Mouse (Mus musculus) left cerebral cortex, postnatal 4 days (tissue): Measurements from ENCODE around the gene Arhgap27. TPM values are rescaled to one million over a fixed set of nuclear protein-coding genes. Genes with fewer than 3 reads are reported as not detected.
"Not testable (repeated sequence)": the region's sequence is repeated elsewhere in the genome, so short reads cannot be mapped to it uniquely, and the experiment has no call there.

Experiments
- DNase-seq: peaks from one replicate; pipeline ENCODE4 v3.0.0-alpha.2; 2022
- intact Hi-C: fragments of 180-260 bp; cut with DNase I; formaldehyde crosslinking; loops from one replicate; pipeline ENCODE4 v1.15.1; 2025
- total RNA-seq, 2 experiments: library from RNA; stranded (reverse); gene quantifications; 2 replicates each; pipeline ENCODE4 v1.2.3; 2021

Arhgap27 gene
- total RNA-seq, 2 experiments from 2014 or later = 4.7 to 5.1 TPM

- intact Hi-C loops = no loop called here
- DNase-seq = no peak
Measured at GRCm38 (mm10) chr11:103338119-103338518, 25.4 kb downstream of the Arhgap27 start.

GRCm38 (mm10) chr11:103337180-103337579, 26.3 kb downstream of the Arhgap27 start:
- DNase-seq = no peak

GRCm38 (mm10) chr11:103335561-103335960, 27.9 kb downstream of the Arhgap27 start:
- DNase-seq = no peak
- intact Hi-C loops = no loop called here

More at GRCm38 (mm10) chr11:103337180-103337579, 26.3 kb downstream of the Arhgap27 start:
- intact Hi-C loops = no loop called here

GRCm38 (mm10) chr11:103334925-103335324, 28.6 kb downstream of the Arhgap27 start:
- DNase-seq = no peak
- intact Hi-C loops = no loop called here

DNA sequence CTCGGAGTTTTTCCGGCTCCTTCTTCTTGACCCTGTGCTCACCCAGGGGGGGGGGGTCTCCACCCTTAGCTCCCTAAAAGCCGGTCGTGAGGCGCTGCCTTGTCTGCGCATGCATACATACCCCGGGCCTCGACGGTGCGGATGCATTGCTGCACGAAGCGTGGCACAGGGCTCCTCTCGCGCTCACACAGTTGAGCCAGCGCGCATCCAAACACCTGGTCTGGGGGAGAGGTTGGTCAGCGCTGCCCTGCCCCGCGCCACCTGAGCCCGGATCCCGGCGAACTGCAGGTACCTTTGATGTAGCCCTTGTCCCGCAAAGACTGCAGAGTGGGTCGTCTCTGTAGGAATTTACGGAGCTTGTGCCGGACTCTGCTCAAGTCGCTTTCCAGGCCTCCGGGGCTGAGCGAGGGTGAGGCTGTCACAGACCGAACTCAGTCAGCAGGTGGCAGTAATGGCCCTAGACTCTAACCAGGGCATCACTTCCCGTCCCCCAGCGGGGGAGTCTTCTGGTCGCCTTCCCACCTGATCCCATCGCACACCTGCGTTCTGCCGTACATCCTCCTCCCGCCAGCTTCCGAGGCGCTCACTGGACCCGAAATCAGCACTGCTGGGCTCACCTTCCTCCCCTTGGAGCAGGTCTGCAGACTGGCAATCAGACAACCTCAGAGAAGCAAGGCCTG, 29.6 kb downstream of the Arhgap27 start:
- DNase-seq = peak; percentile 61
- intact Hi-C loops = no loop called here

- no peak for DNase-seq
Measured at GRCm38 (mm10) chr11:103332890-103333651, 30.4 kb downstream of the Arhgap27 start.

GRCm38 (mm10) chr11:103332186-103332889, 31.2 kb downstream of the Arhgap27 start:
- DNase-seq = peak; percentile 91
- intact Hi-C loops = no loop called here

More at GRCm38 (mm10) chr11:103332890-103333651, 30.4 kb downstream of the Arhgap27 start:
- intact Hi-C loops = no loop called here

DNA sequence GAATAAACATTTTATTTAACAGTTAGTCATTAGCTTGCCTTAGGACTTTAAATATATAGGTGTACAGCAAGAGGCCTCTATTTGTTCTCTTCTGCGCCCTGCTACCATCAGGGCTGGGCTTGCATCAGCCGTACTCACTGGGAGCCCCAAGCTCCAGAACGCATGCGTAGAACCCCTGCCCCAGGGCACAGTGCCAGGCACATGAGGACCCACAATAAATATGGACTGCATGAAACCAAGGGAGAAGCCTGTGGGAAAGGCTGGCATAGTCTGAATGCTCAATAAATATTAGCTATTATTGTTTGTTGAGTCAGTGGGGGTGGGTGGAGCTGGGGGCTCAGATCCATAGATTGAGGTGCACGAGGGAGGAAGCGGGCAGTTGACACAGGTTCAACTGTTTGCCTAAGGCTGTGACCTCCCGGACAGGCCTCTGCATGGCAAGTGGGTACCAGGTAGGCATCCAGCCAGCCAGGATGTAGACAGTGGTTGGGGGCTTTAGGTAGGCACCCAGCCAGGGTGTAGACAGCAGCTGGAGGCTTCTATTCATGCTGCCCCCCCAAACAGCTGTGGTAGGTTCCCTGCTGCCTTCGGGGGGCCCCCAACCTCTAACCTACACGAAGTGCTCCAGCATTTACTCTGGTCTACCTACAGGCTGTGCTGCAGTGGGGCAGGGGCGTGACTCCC, 31.8 kb downstream of the Arhgap27 start:
- DNase-seq = no peak
- intact Hi-C loops = no loop called here

DNA sequence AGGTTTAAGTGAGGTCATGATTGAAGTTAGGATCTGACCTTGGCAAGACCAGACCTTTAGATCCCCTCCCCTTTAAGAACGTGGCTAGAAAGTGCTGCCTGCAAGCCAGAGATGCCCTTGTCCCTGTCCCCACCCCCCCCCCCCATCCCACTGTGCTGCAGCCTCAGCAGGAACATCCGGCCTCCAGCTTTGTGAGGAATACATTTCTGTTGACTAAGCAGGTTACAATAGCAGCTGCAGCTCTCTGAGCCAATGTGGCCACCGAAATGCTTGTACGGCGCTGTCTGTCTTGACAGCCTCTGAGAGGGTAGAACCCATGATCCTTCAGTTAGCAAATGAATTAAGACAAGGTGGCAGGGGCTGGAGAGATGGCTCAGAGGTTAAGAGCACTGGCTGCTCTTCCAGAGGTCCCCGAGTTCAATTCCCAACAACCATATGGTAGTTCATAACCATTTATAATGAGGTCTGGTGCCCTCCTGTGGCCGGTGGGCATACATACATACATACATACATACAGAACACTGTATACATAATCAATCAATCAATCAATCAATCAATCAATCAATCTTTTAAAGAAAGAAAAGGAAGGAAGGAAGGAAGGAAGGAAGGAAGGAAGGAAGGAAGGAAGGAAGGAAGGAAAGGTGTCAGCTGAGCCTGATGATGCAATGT, 32.7 kb downstream of the Arhgap27 start:
- no peak for DNase-seq
- intact Hi-C loops = no loop called here

- peak; percentile 81 for DNase-seq
- intact Hi-C loops = loop anchor here (5.0 to 10.0 kb wide), 3 partner anchors 62 to 160 kb away; partner anchors contain the start of gene Map3k14
Measured at GRCm38 (mm10) chr11:103326950-103327349, 36.5 kb downstream of the Arhgap27 start.

- peak; percentile 82 for DNase-seq
- intact Hi-C loops = loop anchor here (5.0 to 10.0 kb wide), 3 partner anchors 60 to 158 kb away; partner anchors contain the start of gene Map3k14
Measured at GRCm38 (mm10) chr11:103325172-103325571, 38.3 kb downstream of the Arhgap27 start.

DNA sequence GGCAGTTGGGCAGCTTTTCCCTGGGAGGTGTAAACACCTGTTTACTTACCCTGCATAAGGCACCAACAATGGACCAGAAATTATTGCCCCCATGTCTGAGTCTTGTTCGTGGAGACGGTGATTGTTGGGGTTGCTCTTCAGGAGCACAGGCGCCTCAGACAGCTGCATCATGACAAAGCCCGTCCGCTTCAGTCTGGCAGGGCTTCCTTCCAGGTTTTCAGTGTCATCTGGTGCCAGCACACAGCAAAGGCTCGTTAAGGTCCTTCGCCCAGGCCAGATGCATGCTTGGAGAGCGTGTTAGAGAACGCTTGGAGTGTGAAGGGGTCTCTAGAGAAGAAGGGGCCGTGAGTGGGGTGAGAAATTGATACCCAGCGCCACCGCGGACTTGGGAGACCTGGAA, 38.8 kb downstream of the Arhgap27 start:
- DNase-seq = peak; percentile 61
- intact Hi-C loops = loop anchor here (5.0 to 10.0 kb wide), 3 partner anchors 60 to 157 kb away; partner anchors contain the start of gene Map3k14

DNA sequence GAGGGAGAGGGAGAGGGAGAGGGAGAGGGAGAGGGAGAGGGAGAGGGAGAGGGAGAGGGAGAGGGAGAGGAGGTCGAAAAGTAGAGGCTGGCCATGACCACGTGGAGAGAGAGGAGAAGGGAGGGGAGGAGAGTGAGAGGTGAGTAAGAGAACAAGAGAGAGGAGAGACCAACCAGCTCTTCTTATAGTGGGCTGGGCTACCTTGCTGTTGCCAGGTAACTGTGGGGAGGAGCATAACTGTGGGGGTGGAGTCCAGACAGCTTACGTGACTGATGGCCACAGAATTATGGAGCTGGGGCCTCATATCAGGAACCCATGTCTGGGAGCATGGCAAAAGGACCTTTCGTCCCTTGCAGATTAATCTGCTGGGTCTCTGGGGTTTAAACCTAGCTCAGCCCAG, 40.7 kb downstream of the Arhgap27 start:
- DNase-seq = not testable (repeated sequence)
- intact Hi-C loops = loop anchor here (10.0 kb wide), 2 partner anchors 58 to 88 kb away; partner anchors contain the start of gene Map3k14

DNA sequence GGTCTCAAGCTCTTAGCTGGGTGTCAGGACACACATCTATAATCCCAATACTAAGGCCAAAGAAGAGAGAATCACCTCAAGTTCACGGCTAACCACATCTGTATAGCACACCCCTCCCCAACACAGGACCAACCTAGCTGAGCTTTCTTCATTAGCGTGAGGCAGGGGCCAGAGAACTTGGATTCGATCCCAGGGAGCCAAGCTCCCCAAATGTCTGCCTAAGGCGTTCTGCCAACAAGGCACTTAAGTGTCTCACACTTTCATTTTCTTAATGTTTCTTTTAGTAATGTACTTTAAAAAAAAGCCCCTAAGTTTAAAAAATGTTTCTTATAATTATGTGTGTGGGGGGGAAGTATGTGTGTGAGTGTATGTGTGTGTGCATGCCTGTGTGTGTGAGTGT, 42.8 kb downstream of the Arhgap27 start:
- intact Hi-C loops = loop anchor here (10.0 kb wide), 2 partner anchors 56 to 86 kb away; partner anchors contain the start of gene Map3k14
- DNase-seq = peak; percentile 41

DNA sequence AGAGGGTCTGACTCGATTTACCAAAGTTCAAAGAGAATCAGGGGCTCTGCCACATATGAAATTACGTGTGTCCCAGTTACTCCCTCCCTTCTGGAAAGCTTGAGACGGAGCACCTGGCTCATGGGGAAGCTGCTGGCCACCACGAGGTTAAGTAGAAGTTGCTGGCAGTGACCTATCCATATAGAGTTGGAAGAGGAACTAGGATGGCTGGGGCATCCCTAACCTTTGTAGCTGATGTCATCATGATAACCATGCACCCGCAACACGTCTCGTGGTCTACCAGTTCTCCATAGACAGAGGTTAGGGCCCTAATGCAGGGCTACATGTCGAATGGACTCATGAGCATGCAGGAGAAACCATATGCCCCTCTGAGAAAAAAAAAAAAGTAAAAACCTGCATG, 43.3 kb downstream of the Arhgap27 start:
- no peak for DNase-seq
- intact Hi-C loops = loop anchor here (10.0 kb wide), 2 partner anchors 55 to 85 kb away; partner anchors contain the start of gene Map3k14

DNA sequence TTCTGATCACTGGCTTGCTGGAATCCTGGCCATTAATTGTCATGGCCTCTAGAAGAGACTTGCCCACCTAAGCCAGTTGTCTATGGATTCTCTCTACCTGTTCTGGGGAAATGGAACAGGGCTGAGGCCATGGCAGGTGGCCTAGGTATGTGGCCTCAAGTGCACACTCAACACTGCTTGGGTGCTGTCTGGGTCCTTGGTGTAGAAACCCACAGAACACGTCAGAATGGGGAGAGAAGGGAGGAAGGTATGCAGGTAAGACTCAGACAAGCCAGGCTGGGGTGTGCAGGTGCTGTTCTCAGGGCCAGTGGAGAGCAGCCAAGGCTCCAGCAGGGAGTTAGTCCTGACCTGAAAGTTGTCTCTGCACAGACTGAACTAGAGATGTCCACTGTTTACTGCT, 45.5 kb downstream of the Arhgap27 start:
- DNase-seq = no peak
- intact Hi-C loops = no loop called here

DNA sequence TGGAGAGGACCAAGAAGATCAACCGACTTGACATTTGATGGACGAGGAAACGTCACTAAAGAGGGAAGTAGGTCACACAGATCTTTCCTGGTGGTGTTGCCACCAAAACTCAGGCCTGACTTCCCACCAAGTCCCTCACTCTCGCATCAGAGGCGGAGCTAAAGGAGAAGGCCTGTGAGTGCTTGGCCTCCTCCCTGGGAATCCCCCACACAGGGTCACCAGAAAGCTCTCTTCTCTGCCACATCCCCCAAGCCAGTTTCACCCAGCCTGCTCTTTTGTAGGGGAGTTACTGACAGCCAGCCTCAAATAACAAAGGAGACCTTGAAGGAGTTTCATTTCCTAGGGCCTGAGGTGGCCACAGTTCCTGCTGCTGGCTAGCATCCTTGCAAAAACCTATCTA, 48.1 kb downstream of the Arhgap27 start:
- intact Hi-C loops = no loop called here
- DNase-seq = no peak

GRCm38 (mm10) chr11:103314736-103315374, 48.6 kb downstream of the Arhgap27 start:
- intact Hi-C loops = no loop called here
- DNase-seq = no peak

DNA sequence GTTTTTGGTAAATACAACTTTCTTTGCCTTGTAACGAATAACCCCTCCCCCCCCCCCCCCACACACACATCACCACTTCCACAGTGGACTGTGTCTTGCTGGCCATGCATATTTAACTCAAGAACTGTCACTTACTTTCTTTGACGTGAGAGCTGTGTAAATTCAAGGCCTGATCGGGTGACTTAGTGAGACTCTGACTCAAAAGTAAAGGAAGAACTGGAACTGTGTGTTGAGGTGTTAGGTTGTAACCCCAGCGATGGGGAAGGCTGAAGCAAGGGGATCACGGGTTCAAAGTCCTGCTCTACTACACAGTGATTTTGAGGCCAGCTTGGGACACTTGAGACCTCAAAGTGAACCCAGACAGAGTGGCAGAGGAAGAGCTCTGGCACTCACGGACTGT, 50.0 kb downstream of the Arhgap27 start:
- DNase-seq = no peak

More for the DNA sequence above, 50.0 kb downstream of the Arhgap27 start:
- intact Hi-C loops = no loop called here
